In the genomic region with DNA sequence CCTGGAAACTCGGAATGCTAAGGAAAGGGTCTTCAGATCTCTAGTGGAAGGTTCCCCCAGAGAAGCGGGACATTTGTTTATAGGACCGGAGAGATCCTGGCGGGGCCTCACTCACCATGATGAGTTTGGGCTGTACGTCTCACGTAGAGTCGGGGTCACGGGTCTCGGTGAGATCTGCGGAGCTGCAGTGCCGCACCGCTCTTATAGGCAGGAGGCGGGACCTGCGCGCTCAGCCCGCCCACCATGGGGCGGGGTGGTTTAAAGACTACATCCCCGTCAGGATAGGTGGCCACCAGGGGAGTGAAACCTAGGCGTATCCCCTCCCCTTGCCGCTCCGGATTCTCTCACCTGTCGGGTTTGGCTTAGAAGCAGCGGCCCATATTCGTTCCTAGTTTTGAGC, we compare ENCODE assay signal across 8 mouse cellular contexts. TPM values are rescaled to one million over a fixed set of nuclear protein-coding genes. Genes with fewer than 3 reads are reported as not detected.
DNase-seq lines count a peak whose midpoint lies in the region; ATAC-seq lines count a peak whose summit lies in the region.

No protein-coding gene starts in this region.

- under 1% methylated on average over 24 of the region's 24 CpGs for WGBS in hindbrain, embryonic 14.5 days

- H3K27ac ChIP-seq in hindbrain, embryonic 14.5 days: no peak overlapping the region

- H3K9ac ChIP-seq in hindbrain, embryonic 14.5 days: peak overlapping the region; percentile 58

- peaks cover 61% of the 10 kb centered on the region for H3K27me3 ChIP-seq in hindbrain, embryonic 14.5 days (ENCODE audit: control insufficient read depth, insufficient read depth, low read length)

- peak; percentile 82 for ATAC-seq in hindbrain, embryonic 14.5 days (ENCODE audit: low FRiP score)

- peaks cover 14% of the 10 kb centered on the region for H3K36me3 ChIP-seq in hindbrain, embryonic 14.5 days (replicated peaks; ENCODE audit: control insufficient read depth, insufficient read depth)

- peaks cover 13% of the 10 kb centered on the region for H3K4me1 ChIP-seq in hindbrain, embryonic 14.5 days (replicated peaks; ENCODE audit: control insufficient read depth, insufficient read depth, low read length)

- H3K4me3 ChIP-seq in hindbrain, embryonic 14.5 days (replicated peaks; ENCODE audit: low read length): peak overlapping the region; percentile 53

- peak; percentile 84 for DNase-seq in NIH3T3 (ENCODE audit: low read depth)
- peak; percentile 97 for DNase-seq in cerebellum, postnatal 14 days
- DNase-seq in frontal cortex, postnatal 14 days (ENCODE audit: low spot score in 2 of 2): peak; percentile 87 to 91
- peak; percentile 75 for DNase-seq in hindbrain, embryonic 14.5 days (ENCODE audit: low spot score)
- peak; percentile 90 to 91 for DNase-seq in layer of hippocampus, postnatal 36 days
- peak; percentile 94 for DNase-seq in lung, postnatal 25 days (ENCODE audit: low spot score)
- peak; percentile 84 for DNase-seq in retina, adult 2 months (ENCODE audit: low read depth, low spot score)
- peak; percentile 96 to 98 for DNase-seq in thymus, postnatal 36 days

- H3K9me3 ChIP-seq in hindbrain, embryonic 14.5 days (ENCODE audit: control insufficient read depth, low read length): no peaks in the 10 kb centered on the region

- H3K4me2 ChIP-seq in hindbrain, embryonic 14.5 days (replicated peaks): peak overlapping the region; percentile 89

RNA-seq across cellular contexts. Expression of gene Tuba4a, which starts 0.6 kb away (rescaled TPM):
- 13.8 and 20.8 TPM in 2 replicates for polyA plus RNA-seq in hindbrain, embryonic 14.5 days (2014; fragmentation: Nextera tagmentation; extraction: Ambion mirVana)
- 100 to 1,000 TPM; 517 to 555 TPM for total RNA-seq in layer of hippocampus, postnatal 36 days (2021)

RNA-seq across cellular contexts. Expression of gene Stk16, which starts 8.4 kb away (rescaled TPM):
- 121 and 128 TPM in 2 replicates for polyA plus RNA-seq in hindbrain, embryonic 14.5 days (2014; fragmentation: Nextera tagmentation; extraction: Ambion mirVana)
- 10 to 100 TPM; 88.0 to 89.0 TPM for total RNA-seq in layer of hippocampus, postnatal 36 days (2021)

RNA-seq across cellular contexts. Expression of gene Glb1l, which starts 8.5 kb away (rescaled TPM):
- polyA plus RNA-seq in hindbrain, embryonic 14.5 days (2014; fragmentation: Nextera tagmentation; extraction: Ambion mirVana): 15.8 and 19.5 TPM in 2 replicates
- 10 to 100 TPM; 13.0 to 19.1 TPM for total RNA-seq in layer of hippocampus, postnatal 36 days (2021)

RNA-seq across cellular contexts. Expression of gene A630095N17Rik, which starts 12.8 kb away (rescaled TPM):
- polyA plus RNA-seq in hindbrain, embryonic 14.5 days (2014; fragmentation: Nextera tagmentation; extraction: Ambion mirVana): not detected in 2 replicates
- not detected for total RNA-seq in layer of hippocampus, postnatal 36 days (2021)

RNA-seq across cellular contexts. Expression of gene Dnajb2, which starts 17.1 kb away (rescaled TPM):
- 39.5 and 45.2 TPM in 2 replicates for polyA plus RNA-seq in hindbrain, embryonic 14.5 days (2014; fragmentation: Nextera tagmentation; extraction: Ambion mirVana)
- 10 to 100 TPM; 74.3 to 75.8 TPM for total RNA-seq in layer of hippocampus, postnatal 36 days (2021)
